Mouse (Mus musculus) liver, postnatal 0 days (tissue): ENCODE results near the gene Rab28.

ENCODE experiments used
- CTCF ChIP-seq: sonication (generic); IDR thresholded peaks from 2 replicates; pipeline ENCODE4 v1.5.1; 2016; ENCODE audit warnings: antibody characterized with exemption, low read depth
- EP300 ChIP-seq: IDR thresholded peaks from 2 replicates; pipeline ENCODE4 v1.6.1; 2016; ENCODE audit warnings: antibody characterized with exemption, low read depth, mild to moderate bottlenecking

DNA sequence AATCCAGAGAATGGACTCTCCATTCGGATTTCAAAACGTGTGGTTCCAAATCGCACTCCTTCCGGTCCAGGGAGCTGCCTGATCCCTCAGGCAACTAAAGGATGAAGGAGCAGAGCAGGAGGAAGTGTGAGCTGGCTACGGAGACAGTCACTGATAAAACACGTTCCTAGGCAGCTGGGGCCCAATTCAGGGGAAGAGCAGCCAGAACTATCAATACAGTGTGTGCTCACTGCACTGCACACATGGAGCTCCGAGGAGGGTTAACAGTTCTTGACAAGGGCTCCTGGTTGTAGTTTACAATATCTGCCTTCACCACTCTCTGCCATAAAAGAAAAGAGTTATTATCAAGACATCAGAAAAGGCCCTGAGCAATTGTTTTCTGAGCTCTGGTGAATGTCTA lies 82.4 kb downstream of the Rab28 start:
- TF ChIP-seq CTCF = no peak
- TF ChIP-seq EP300 = no peak
